Mouse (Mus musculus): Measurements from ENCODE around the gene Zfp978.
"Not testable (repeated sequence)": the region's sequence is repeated elsewhere in the genome, so short reads cannot be mapped to it uniquely, and the experiment has no call there.

DNA sequence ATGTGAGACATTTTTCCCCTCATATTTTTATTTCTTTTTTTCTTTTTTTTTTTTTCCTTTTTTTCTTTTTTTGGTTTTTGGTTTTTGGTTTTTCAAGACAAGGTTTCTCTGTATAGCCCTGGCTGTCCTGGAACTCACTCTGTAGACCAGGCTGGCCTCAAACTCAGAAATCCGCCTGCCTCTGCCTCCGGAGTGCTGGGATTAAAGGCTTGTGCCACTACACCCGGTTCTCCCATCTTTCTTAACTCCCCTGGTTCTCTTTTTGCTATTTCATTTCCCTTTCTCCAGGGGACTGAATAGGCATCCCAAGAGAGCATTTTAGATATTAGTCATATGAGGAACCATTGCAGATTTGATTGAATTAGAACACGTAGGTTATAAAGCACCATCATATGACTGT is 7.5 kb upstream of the Zfp978 start:
- not testable (repeated sequence) for TF ChIP-seq POLR2A (IDR thresholded peaks at IDR 0.05; ENCODE audit: extremely low read depth, insufficient read depth, low read length); CTCF (IDR thresholded peaks at IDR 0.05; ENCODE audit: low read depth, low read length)
